Mouse (Mus musculus): ENCODE data around the gene Car6.

Gene Car6

GRCm38 (mm10) chr4:150192199-150192598, 8.9 kb downstream of the Car6 start:
- in situ Hi-C loops (cut with MboI; ENCODE audit: low sequenced_read_pairs) = no loop called here

GRCm38 (mm10) chr4:150188236-150188635, 12.9 kb downstream of the Car6 start:
- in situ Hi-C loops (cut with MboI; ENCODE audit: low sequenced_read_pairs) = no loop called here

GRCm38 (mm10) chr4:150181304-150181703, 19.8 kb downstream of the Car6 start:
- in situ Hi-C loops (cut with MboI; ENCODE audit: low sequenced_read_pairs) = no loop called here

- in situ Hi-C loops (cut with MboI; ENCODE audit: low sequenced_read_pairs) = no loop called here
These were observed 23.0 kb downstream of the Car6 start for GRCm38 (mm10) chr4:150178131-150178530.

GRCm38 (mm10) chr4:150177122-150177521, 24.0 kb downstream of the Car6 start:
- in situ Hi-C loops (cut with MboI; ENCODE audit: low sequenced_read_pairs) = no loop called here

- in situ Hi-C loops (cut with MboI; ENCODE audit: low sequenced_read_pairs) = no loop called here
These were observed 24.6 kb downstream of the Car6 start for GRCm38 (mm10) chr4:150176535-150176934.

GRCm38 (mm10) chr4:150174027-150174426, 27.1 kb downstream of the Car6 start:
- in situ Hi-C loops (cut with MboI; ENCODE audit: low sequenced_read_pairs) = no loop called here

GRCm38 (mm10) chr4:150173281-150173680, 27.9 kb downstream of the Car6 start:
- in situ Hi-C loops (cut with MboI; ENCODE audit: low sequenced_read_pairs) = no loop called here

GRCm38 (mm10) chr4:150172107-150172506, 29.0 kb downstream of the Car6 start:
- in situ Hi-C loops (cut with MboI; ENCODE audit: low sequenced_read_pairs) = no loop called here

- in situ Hi-C loops (cut with MboI; ENCODE audit: low sequenced_read_pairs) = no loop called here
These were observed 32.7 kb downstream of the Car6 start for GRCm38 (mm10) chr4:150168406-150168805.

GRCm38 (mm10) chr4:150164875-150165274, 36.3 kb downstream of the Car6 start:
- in situ Hi-C loops (cut with MboI; ENCODE audit: low sequenced_read_pairs) = no loop called here

- in situ Hi-C loops (cut with MboI; ENCODE audit: low sequenced_read_pairs) = no loop called here
These were observed 38.5 kb downstream of the Car6 start for GRCm38 (mm10) chr4:150162561-150163169.

GRCm38 (mm10) chr4:150159458-150159857, 41.7 kb downstream of the Car6 start:
- in situ Hi-C loops (cut with MboI; ENCODE audit: low sequenced_read_pairs) = no loop called here

- in situ Hi-C loops (cut with MboI; ENCODE audit: low sequenced_read_pairs) = no loop called here
These were observed 43.7 kb downstream of the Car6 start for GRCm38 (mm10) chr4:150157348-150157882.

- in situ Hi-C loops (cut with MboI; ENCODE audit: low sequenced_read_pairs) = no loop called here
These were observed 45.4 kb downstream of the Car6 start for GRCm38 (mm10) chr4:150155731-150156130.

GRCm38 (mm10) chr4:150155301-150155700, 45.8 kb downstream of the Car6 start:
- in situ Hi-C loops (cut with MboI; ENCODE audit: low sequenced_read_pairs) = no loop called here

GRCm38 (mm10) chr4:150152483-150152882, 48.6 kb downstream of the Car6 start:
- in situ Hi-C loops (cut with MboI; ENCODE audit: low sequenced_read_pairs) = no loop called here

- in situ Hi-C loops (cut with MboI; ENCODE audit: low sequenced_read_pairs) = no loop called here
These were observed 50.1 kb downstream of the Car6 start for GRCm38 (mm10) chr4:150151045-150151444.

- in situ Hi-C loops (cut with MboI; ENCODE audit: low sequenced_read_pairs) = no loop called here
These were observed 54.8 kb downstream of the Car6 start for GRCm38 (mm10) chr4:150146286-150146685.

- in situ Hi-C loops (cut with MboI; ENCODE audit: low sequenced_read_pairs) = no loop called here
These were observed 56.9 kb downstream of the Car6 start for GRCm38 (mm10) chr4:150144242-150144641.

GRCm38 (mm10) chr4:150140346-150140745, 60.8 kb downstream of the Car6 start:
- in situ Hi-C loops (cut with MboI; ENCODE audit: low sequenced_read_pairs) = no loop called here

GRCm38 (mm10) chr4:150139090-150139489, 62.0 kb downstream of the Car6 start:
- in situ Hi-C loops (cut with MboI; ENCODE audit: low sequenced_read_pairs) = no loop called here

GRCm38 (mm10) chr4:150138084-150138543, 63.0 kb downstream of the Car6 start:
- in situ Hi-C loops (cut with MboI; ENCODE audit: low sequenced_read_pairs) = no loop called here

Data from CH12F3 (cell line).